Mouse (Mus musculus) MEL-GATA-1-ER (cell line): ENCODE measurements around the gene Vmn1r90.
"Not testable (repeated sequence)": the region's sequence is repeated elsewhere in the genome, so short reads cannot be mapped to it uniquely, and the experiment has no call there.

ENCODE experiments used
- DNase-seq: peaks from one replicate; pipeline ENCODE4 v3.0.0-alpha.2; 2012; ENCODE audit warnings: low read depth; ENCODE audit errors: extremely low read depth

The Vmn1r90 gene

GRCm38 (mm10) chr7:14563406-14563805 is at the start of gene Vmn1r90:
Vmn1r90 (minus strand) TSS chr7:14563506.
- no peak for DNase-seq

DNA sequence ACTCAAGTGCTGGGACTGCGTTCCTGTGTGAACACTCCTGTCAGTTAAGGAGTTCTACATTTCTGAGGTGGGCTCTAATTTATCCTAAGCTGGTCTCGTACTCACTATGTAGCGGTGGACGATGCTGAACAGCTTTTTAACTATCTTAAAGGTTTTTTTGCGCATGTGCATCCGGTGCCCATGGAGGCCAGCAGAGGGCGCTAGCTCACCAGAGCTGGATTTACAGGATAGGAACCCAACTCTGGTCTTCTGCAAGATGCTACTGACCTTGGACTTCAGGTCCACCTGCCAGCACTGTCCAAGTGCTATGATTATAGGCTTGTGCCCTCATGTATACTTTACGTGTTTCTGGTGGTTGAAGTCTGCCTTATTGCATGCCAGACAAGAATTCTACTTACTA is 29.7 kb upstream of the Vmn1r90 start:
- DNase-seq = not testable (repeated sequence)

- DNase-seq = no peak
Observed at GRCm38 (mm10) chr7:14552284-14552683, 11.0 kb downstream of the Vmn1r90 start.

GRCm38 (mm10) chr7:14525280-14525679 is 38.0 kb downstream of the Vmn1r90 start:
- DNase-seq = no peak

GRCm38 (mm10) chr7:14522636-14523035 is 40.7 kb downstream of the Vmn1r90 start:
- no peak for DNase-seq

GRCm38 (mm10) chr7:14518301-14518700 is 45.0 kb downstream of the Vmn1r90 start:
- DNase-seq = no peak
